Mouse (Mus musculus) cerebellum, adult 2 months (tissue): ENCODE measurements around the gene Apc2. TPM values are rescaled to one million over a fixed set of nuclear protein-coding genes. Genes with fewer than 3 reads are reported as not detected.
"Not testable (repeated sequence)": the region's sequence is repeated elsewhere in the genome, so short reads cannot be mapped to it uniquely, and the experiment has no call there.

Source experiments
- DNase-seq, 2 experiments: peaks; one replicate each; pipeline ENCODE4 v3.0.0; 2021
- H3K27ac ChIP-seq: fragments of 200-500 bp; 2 replicates; pipeline ENCODE4 v1.5.1; 2012; ENCODE audit warnings: low read length, control low read depth, inconsistent platforms; ENCODE audit not compliant: insufficient read depth
- H3K27me3 ChIP-seq: fragments of 200-500 bp; 2 replicates; pipeline ENCODE4 v1.6.1; 2012; ENCODE audit warnings: inconsistent platforms, mild to moderate bottlenecking, low read length, moderate library complexity; ENCODE audit not compliant: control insufficient read depth, insufficient read depth
- H3K4me1 ChIP-seq: fragments of 200-500 bp; 2 replicates; pipeline ENCODE4 v1.6.1; 2011; ENCODE audit warnings: low read length; ENCODE audit not compliant: control insufficient read depth, insufficient read depth
- H3K4me3 ChIP-seq: fragments of 200-500 bp; replicated peaks from 2 replicates; pipeline ENCODE3; 2011; ENCODE audit warnings: mild to moderate bottlenecking, low read depth, low read length, control low read depth; ENCODE audit not compliant: insufficient read depth
- CTCF ChIP-seq: fragments of 200-500 bp; IDR thresholded peaks from 2 replicates; pipeline ENCODE4 v1.5.1; 2011; ENCODE audit warnings: low read depth, mild to moderate bottlenecking, control low read depth, low read length, moderate library complexity, borderline replicate concordance; ENCODE audit not compliant: insufficient read depth
- POLR2A ChIP-seq: fragments of 200-500 bp; IDR thresholded peaks from 2 replicates; pipeline ENCODE4 v1.6.1; 2011; ENCODE audit warnings: low read length, control low read depth, borderline replicate concordance; ENCODE audit not compliant: insufficient read depth
- WGBS: fragments of 180-500 bp; shearing (Covaris S2); methylation state at CpG from one replicate; pipeline ENCODE4 v1.1.7; 2018; 5-methylcytosine and 5-hydroxymethylcytosine counted together
- polyA plus RNA-seq: library from polyadenylated mRNA; depleted of rRNA; stranded (reverse); fragments of >200 nt; gene quantifications from 2 replicates; pipeline ENCODE4 v1.2.3, GENCODE M21; 2012; rRNA removed

Gene Apc2
- polyA plus RNA-seq = 67.1 and 69.1 TPM in 2 replicates

DNA sequence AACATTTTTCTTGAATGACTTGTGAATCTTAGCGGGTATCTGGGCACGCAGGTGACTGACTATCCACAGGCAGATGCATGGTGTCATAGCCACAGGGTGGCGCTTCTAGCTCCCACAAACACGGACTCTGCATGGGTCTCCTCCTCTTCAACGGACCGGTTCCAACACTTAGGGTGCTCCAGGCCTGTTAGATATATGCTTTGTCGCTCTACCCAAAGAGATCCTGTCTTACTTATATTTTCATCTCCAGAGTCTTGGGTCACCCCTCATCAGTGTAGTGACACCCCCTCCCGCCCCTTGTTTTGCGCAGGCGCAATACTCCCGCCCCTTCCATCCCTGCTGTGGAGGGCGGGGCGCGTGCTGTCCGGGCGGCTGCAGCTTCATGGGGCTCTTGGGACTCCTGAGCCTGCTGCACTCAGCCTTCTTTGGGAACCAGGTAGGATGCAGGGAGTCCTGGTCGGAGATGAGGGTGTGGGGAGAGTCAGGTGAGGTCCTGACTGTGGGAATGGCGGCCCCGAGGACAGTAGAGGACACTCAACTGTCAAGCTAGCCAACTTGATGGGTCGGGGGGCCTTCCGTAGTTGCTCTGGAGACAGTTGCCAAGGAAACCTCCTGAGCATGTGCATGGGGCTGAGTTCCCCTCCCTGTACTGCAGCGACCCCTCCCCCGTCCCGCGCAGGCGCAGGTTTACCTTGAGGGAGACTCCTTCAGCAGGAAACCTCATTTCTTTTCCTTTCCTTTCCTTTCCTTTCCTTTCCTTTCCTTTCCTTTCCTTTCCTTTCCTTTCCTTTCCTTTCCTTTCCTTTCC, at the start of gene Apc2:
Gene Apc2 (plus strand): TSS at position 360 of the 808 bp plus-strand sequence.
- peak; percentile 69; the same call in 1 of the 2 replicates for TF ChIP-seq POLR2A
- TF ChIP-seq CTCF = peak; percentile 80
- H3K27ac ChIP-seq = peak within 1 kb of the TSS; percentile 87
- 1% methylated on average over 26 of the region's 26 CpGs for WGBS
- H3K4me3 ChIP-seq = peak within 1 kb of the TSS; percentile 80
- no peaks in the 10 kb centered on the region for H3K27me3 ChIP-seq
- H3K4me1 ChIP-seq = peaks cover 29% of the 10 kb centered on the region
- DNase-seq = peak; percentile 83 to 89

- H3K27me3 ChIP-seq = no peaks in the 10 kb centered on the region
- H3K27ac ChIP-seq = no peak overlapping the region
- H3K4me3 ChIP-seq = no peak overlapping the region
- peaks cover 34% of the 10 kb centered on the region for H3K4me1 ChIP-seq
- 25% methylated on average over 6 of the region's 6 CpGs for WGBS
- DNase-seq = no peak
- TF ChIP-seq POLR2A (no peak), CTCF (peak; percentile 31; the same call in 1 of the 2 replicates)
Measured at GRCm38 (mm10) chr10:80247849-80248248, 47.9 kb upstream of the Apc2 start.

GRCm38 (mm10) chr10:80248437-80248836, 47.3 kb upstream of the Apc2 start:
- not testable (repeated sequence) for H3K27me3 ChIP-seq, H3K27ac ChIP-seq, DNase-seq
- WGBS = 30% methylated on average over 3 of the region's 3 CpGs
- Histone ChIP-seq H3K4me3 (peak overlapping the region; percentile 45), H3K4me1 (peaks cover 35% of the 10 kb centered on the region)

- DNase-seq = peak; percentile 96 to 99
- WGBS = under 1% methylated on average over 53 of the region's 53 CpGs
- H3K27me3 ChIP-seq = no peaks in the 10 kb centered on the region
- peaks cover 35% of the 10 kb centered on the region for H3K4me1 ChIP-seq
- peak within 1 kb of the TSS; percentile 80 for H3K4me3 ChIP-seq
- peak within 1 kb of the TSS; percentile 92 for H3K27ac ChIP-seq
- TF ChIP-seq CTCF (no peak), POLR2A (peak; percentile 95)
Measured at GRCm38 (mm10) chr10:80248971-80249640, 46.7 kb upstream of the Apc2 start, which contains the start of gene Ndufs7. Gene Ndufs7 (plus strand): TSS chr10:80249121.

DNA sequence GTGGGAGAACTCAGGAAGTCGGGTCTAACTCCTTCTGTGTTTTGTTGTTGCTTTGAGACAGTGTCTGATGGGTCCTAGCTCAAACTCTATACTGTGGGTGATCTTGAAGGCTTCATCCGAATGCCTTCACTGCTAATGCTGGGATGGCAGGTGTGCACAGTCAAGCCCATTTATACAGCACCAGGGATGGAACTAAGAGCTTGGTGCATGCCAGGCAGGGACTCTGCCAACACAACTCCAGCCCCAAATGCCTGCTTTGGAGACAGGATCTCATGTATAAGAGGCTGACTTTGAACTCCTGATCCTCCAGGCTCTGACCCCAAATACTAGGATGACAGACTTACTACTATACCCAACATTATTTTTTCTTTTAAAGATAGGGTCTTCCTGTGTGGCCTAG, 45.7 kb upstream of the Apc2 start:
- peaks cover 25% of the 10 kb centered on the region for H3K4me1 ChIP-seq

GRCm38 (mm10) chr10:80250573-80250972, 45.2 kb upstream of the Apc2 start:
- WGBS = 79% methylated on average over 4 of the region's 4 CpGs
- DNase-seq = no peak
- H3K27ac ChIP-seq = no peak overlapping the region
- no peak for TF ChIP-seq CTCF
- no peak for TF ChIP-seq POLR2A
- H3K4me3 ChIP-seq = peak overlapping the region; percentile 80
- peaks cover 20% of the 10 kb centered on the region for H3K4me1 ChIP-seq
- no peaks in the 10 kb centered on the region for H3K27me3 ChIP-seq

More for the DNA sequence above, 45.7 kb upstream of the Apc2 start:
- TF ChIP-seq POLR2A (no peak), CTCF (no peak)
- DNase-seq = no peak
- Histone ChIP-seq H3K27me3 (no peaks in the 10 kb centered on the region), H3K27ac (peak overlapping the region; percentile 92; the same call in 1 of the 2 replicates), H3K4me3 (peak overlapping the region; percentile 80)
- 19% methylated on average over 2 of the region's 2 CpGs for WGBS

DNA sequence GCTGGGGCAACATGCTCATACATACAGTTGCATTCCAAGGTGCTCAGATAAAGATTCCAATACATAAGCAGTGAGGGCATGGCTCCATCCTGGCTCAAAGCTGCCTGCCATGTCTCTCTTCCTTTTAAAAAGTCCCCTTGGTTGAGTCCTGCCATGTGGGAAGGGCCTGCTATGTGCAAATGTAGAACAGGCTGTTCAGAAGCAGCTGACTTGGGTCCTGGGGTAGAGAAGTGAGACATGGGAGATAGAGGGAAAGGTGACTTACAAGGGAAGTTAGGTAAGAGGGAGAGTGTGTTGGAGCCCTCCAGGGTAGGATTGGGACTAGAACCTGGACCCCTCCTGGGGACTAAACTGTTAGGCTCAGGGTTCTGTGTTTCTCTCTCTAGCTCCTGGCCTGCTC, 43.8 kb upstream of the Apc2 start:
- Histone ChIP-seq H3K27me3 (no peaks in the 10 kb centered on the region), H3K27ac (no peak overlapping the region), H3K4me3 (no peak overlapping the region), H3K4me1 (peaks cover 23% of the 10 kb centered on the region)
- no peak for DNase-seq
- TF ChIP-seq CTCF (no peak), POLR2A (no peak)
